Mouse (Mus musculus) kidney, postnatal 4 days (tissue): ENCODE measurements around the gene Aqp7.

Experiments used
- DNase-seq, 2 experiments: peaks; one replicate each; pipeline ENCODE4 v3.0.0; 2021; ENCODE audit warnings: mixed read lengths in 2 of 2

Gene Aqp7

GRCm38 (mm10) chr4:40996302-40996701, 51.6 kb downstream of the Aqp7 start:
- no peak for DNase-seq

- no peak for DNase-seq
These were observed 58.3 kb downstream of the Aqp7 start for GRCm38 (mm10) chr4:40989633-40990032.

DNA sequence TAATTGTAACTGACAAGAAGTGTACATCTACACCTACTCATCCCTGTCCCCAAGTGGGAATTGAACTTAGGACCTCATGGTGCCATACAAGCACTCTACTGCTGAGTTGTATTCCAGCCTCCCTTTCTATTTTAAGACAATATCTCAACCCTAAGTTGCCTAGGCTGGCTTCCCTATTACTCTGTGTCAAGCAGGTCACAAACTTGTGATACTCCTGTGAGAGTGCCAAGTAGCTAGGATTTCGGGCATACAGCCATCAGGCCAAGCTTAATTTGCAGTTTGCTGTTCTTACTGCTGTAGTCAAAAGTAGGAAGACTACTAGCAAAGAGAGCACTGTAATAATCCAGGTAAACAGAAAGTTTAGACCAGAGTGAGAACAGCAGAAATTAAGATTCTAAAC, 64.3 kb downstream of the Aqp7 start:
- DNase-seq, result no peak
